Mouse (Mus musculus) c-Kit-negative CD71-positive TER-119-positive erythroid progenitor cells, embryonic 14.5 days (primary cell): Measurements from ENCODE around the gene Olfr447.

Source experiments
- DNase-seq: peaks from one replicate; pipeline ENCODE4 v3.0.0-alpha.2; 2013; ENCODE audit warnings: low read depth, low spot score

Gene Olfr447

GRCm38 (mm10) chr6:42908578-42908977 lies at the start of gene Olfr447:
Gene Olfr447 (plus strand): TSS chr6:42908878.
- DNase-seq: no peak

GRCm38 (mm10) chr6:42860222-42860819 lies 48.4 kb upstream of the Olfr447 start:
- peak; percentile 6 for DNase-seq

- DNase-seq: no peak
Observed at GRCm38 (mm10) chr6:42869695-42870094, 39.0 kb upstream of the Olfr447 start.

DNA sequence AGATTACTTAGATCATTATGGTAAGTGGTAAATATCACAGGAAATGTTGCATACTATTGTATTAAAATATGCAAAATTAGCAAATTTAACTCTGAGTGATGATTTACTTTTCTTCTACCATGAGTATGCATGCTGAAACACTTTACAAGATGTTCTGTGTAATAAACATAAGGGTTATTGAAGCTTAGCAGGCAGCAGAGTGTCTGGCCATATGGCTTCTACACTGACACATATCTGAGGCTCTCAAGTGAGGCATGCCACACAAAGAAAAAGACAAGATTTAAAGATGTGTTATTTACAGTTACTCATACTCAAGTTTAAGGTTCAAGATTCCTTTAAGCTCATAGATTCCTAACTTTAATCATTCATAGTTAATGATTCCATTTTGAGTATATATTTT lies 32.4 kb upstream of the Olfr447 start:
- DNase-seq: no peak

DNA sequence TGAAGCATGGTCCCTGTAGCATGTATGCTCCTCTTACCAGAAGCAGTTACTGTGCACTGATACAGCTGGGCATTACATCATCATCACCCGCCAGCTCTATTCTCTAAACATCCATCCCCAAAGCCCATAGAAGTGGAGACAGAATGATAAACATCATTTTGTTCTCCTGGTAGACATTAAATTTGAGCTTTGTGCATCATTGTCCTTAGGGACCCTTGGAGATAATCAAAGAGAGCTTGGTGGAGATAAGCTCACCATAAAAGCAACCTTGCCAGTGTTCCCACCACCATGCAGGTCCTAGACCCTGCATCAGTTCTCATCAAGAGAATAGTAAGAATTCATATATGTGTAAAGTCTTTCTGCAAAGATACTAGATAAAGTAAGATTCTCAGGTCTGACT lies 18.5 kb upstream of the Olfr447 start, which contains the start of gene Olfr448:
Olfr448 (plus strand) TSS at position 301 of the 400 bp plus-strand sequence.
- DNase-seq: no peak

GRCm38 (mm10) chr6:42900345-42900744 lies 8.3 kb upstream of the Olfr447 start:
- no peak for DNase-seq

- DNase-seq: no peak
Observed at GRCm38 (mm10) chr6:42921077-42921476, 12.4 kb downstream of the Olfr447 start, which contains the start of gene Olfr446. Gene Olfr446 (plus strand): TSS chr6:42921377.

- no peak for DNase-seq
Observed at GRCm38 (mm10) chr6:42948767-42949166, 40.1 kb downstream of the Olfr447 start, which contains the start of gene Olfr444. Gene Olfr444 (plus strand): TSS chr6:42949067.
